Mouse (Mus musculus) hindbrain, embryonic 10.5 days (tissue): ENCODE measurements at regions not wholly inside any gene's neighbourhood (a gene's known extent, or its start where the extent isn't known, plus 50 kb on each side); places are given as distances from the start of the nearest gene placed in this dataset.

ENCODE experiments used
- DNase-seq: peaks from one replicate; pipeline ENCODE4 v3.0.0-alpha.2; 2017; ENCODE audit warnings: low spot score
- H3K27ac ChIP-seq: fragments of 300-500 bp; sonication (generic); 2 replicates; pipeline ENCODE4 v1.5.1; 2016; ENCODE audit warnings: mild to moderate bottlenecking, moderate library complexity
- H3K27me3 ChIP-seq: fragments of 300-500 bp; sonication (generic); 2 replicates; pipeline ENCODE4 v1.6.1; 2016; ENCODE audit warnings: mild to moderate bottlenecking; ENCODE audit not compliant: poor library complexity, insufficient read depth, severe bottlenecking
- H3K36me3 ChIP-seq: fragments of 300-500 bp; sonication (generic); 2 replicates; pipeline ENCODE4 v1.6.1; 2016; ENCODE audit warnings: mild to moderate bottlenecking, moderate library complexity
- H3K4me1 ChIP-seq: fragments of 300-500 bp; sonication (generic); replicated peaks from 2 replicates; pipeline ENCODE4 v1.6.1; 2016; ENCODE audit warnings: mild to moderate bottlenecking
- H3K4me3 ChIP-seq: fragments of 300-500 bp; sonication (generic); 2 replicates; pipeline ENCODE4 v1.5.1; 2016; ENCODE audit warnings: mild to moderate bottlenecking, moderate library complexity
- H3K9me3 ChIP-seq: fragments of 300-500 bp; sonication (generic); 2 replicates; pipeline ENCODE4 v1.6.1; 2016; ENCODE audit warnings: mild to moderate bottlenecking, moderate library complexity
- WGBS: fragments of 180-500 bp; shearing (Covaris S2); methylation state at CpG from one replicate; pipeline ENCODE4 v1.1.7; 2016; 5-methylcytosine and 5-hydroxymethylcytosine counted together

- peaks cover 6% of the 10 kb centered on the region; the same call in 1 of the 2 replicates for H3K4me1 ChIP-seq
- no peak for DNase-seq
- no peaks in the 10 kb centered on the region for H3K9me3 ChIP-seq
- no peaks in the 10 kb centered on the region for H3K27me3 ChIP-seq
- no peak overlapping the region for H3K27ac ChIP-seq
- no peak overlapping the region for H3K4me3 ChIP-seq
- no peaks in the 10 kb centered on the region for H3K36me3 ChIP-seq
- 78% methylated on average over 4 of the region's 4 CpGs for WGBS
Observed at GRCm38 (mm10) chr15:67048621-67049020, 547.9 kb upstream of the Lrrc6 start.

GRCm38 (mm10) chr15:67048148-67048547 is 547.4 kb upstream of the Lrrc6 start:
- Histone ChIP-seq H3K27me3 (no peaks in the 10 kb centered on the region), H3K27ac (no peak overlapping the region), H3K9me3 (no peaks in the 10 kb centered on the region), H3K4me1 (peaks cover 6% of the 10 kb centered on the region; the same call in 1 of the 2 replicates), H3K4me3 (no peak overlapping the region), H3K36me3 (no peaks in the 10 kb centered on the region)
- no peak for DNase-seq
- WGBS, result 92% methylated on average over 5 of the region's 5 CpGs

- no peak for DNase-seq
- Histone ChIP-seq H3K27me3 (no peaks in the 10 kb centered on the region), H3K4me3 (no peak overlapping the region), H3K27ac (no peak overlapping the region), H3K9me3 (no peaks in the 10 kb centered on the region), H3K4me1 (peaks cover 6% of the 10 kb centered on the region; the same call in 1 of the 2 replicates), H3K36me3 (no peaks in the 10 kb centered on the region)
- WGBS, result 81% methylated on average over 12 of the region's 12 CpGs
Observed at GRCm38 (mm10) chr15:67045920-67046804, 545.5 kb upstream of the Lrrc6 start.

- peaks cover 7% of the 10 kb centered on the region for H3K4me1 ChIP-seq
- H3K9me3 ChIP-seq, result no peaks in the 10 kb centered on the region
- DNase-seq, result no peak
- H3K27me3 ChIP-seq, result no peaks in the 10 kb centered on the region
- no peak overlapping the region for H3K4me3 ChIP-seq
- WGBS, result 54% methylated on average over 3 of the region's 3 CpGs
- H3K36me3 ChIP-seq, result no peaks in the 10 kb centered on the region
- no peak overlapping the region for H3K27ac ChIP-seq
Observed at GRCm38 (mm10) chr15:67045329-67045728, 544.6 kb upstream of the Lrrc6 start.

- WGBS, result 86% methylated on average over 4 of the region's 4 CpGs
- no peak for DNase-seq
- no peak overlapping the region for H3K4me3 ChIP-seq
- H3K9me3 ChIP-seq, result no peaks in the 10 kb centered on the region
- H3K4me1 ChIP-seq, result peaks cover 12% of the 10 kb centered on the region
- no peaks in the 10 kb centered on the region for H3K36me3 ChIP-seq
- no peaks in the 10 kb centered on the region for H3K27me3 ChIP-seq
- no peak overlapping the region for H3K27ac ChIP-seq
Observed at GRCm38 (mm10) chr15:67044806-67045205, 544.1 kb upstream of the Lrrc6 start.

- 86% methylated on average over 2 of the region's 2 CpGs for WGBS
- H3K9me3 ChIP-seq, result no peaks in the 10 kb centered on the region
Observed at GRCm38 (mm10) chr15:67042131-67042530, 541.4 kb upstream of the Lrrc6 start.

GRCm38 (mm10) chr15:67040229-67040628 is 539.5 kb upstream of the Lrrc6 start:
- Histone ChIP-seq H3K4me1 (peaks cover 18% of the 10 kb centered on the region), H3K36me3 (no peaks in the 10 kb centered on the region), H3K27ac (no peak overlapping the region; the same call in 1 of the 2 replicates), H3K27me3 (0 out of 2 replicates have a peak, but pooled peaks cover 2% of the 10 kb centered on the region), H3K4me3 (no peak overlapping the region), H3K9me3 (no peaks in the 10 kb centered on the region)
- DNase-seq, result no peak
- WGBS, result 51% methylated on average over 12 of the region's 12 CpGs

More at GRCm38 (mm10) chr15:67042131-67042530, 541.4 kb upstream of the Lrrc6 start:
- Histone ChIP-seq H3K4me1 (peaks cover 23% of the 10 kb centered on the region), H3K27me3 (0 out of 2 replicates have a peak, but pooled peaks cover 2% of the 10 kb centered on the region), H3K27ac (no peak overlapping the region), H3K36me3 (no peaks in the 10 kb centered on the region), H3K4me3 (no peak overlapping the region)
- no peak for DNase-seq

GRCm38 (mm10) chr15:67039421-67039907 is 538.8 kb upstream of the Lrrc6 start:
- WGBS, result 8% methylated on average over 16 of the region's 16 CpGs
- Histone ChIP-seq H3K4me3 (peak overlapping the region; percentile 54), H3K27me3 (0 out of 2 replicates have a peak, but pooled peaks cover 2% of the 10 kb centered on the region), H3K4me1 (peaks cover 18% of the 10 kb centered on the region), H3K9me3 (no peaks in the 10 kb centered on the region), H3K36me3 (no peaks in the 10 kb centered on the region), H3K27ac (peak overlapping the region; percentile 83)
- peak; percentile 71 for DNase-seq

- no peak overlapping the region for H3K4me3 ChIP-seq
- no peak overlapping the region for H3K27ac ChIP-seq
- DNase-seq, result no peak
- H3K27me3 ChIP-seq, result 0 out of 2 replicates have a peak, but pooled peaks cover 2% of the 10 kb centered on the region
- H3K9me3 ChIP-seq, result no peaks in the 10 kb centered on the region
- WGBS, result 85% methylated on average over 4 of the region's 4 CpGs
- no peaks in the 10 kb centered on the region for H3K36me3 ChIP-seq
- H3K4me1 ChIP-seq, result peaks cover 18% of the 10 kb centered on the region
Observed at GRCm38 (mm10) chr15:67037647-67038046, 536.9 kb upstream of the Lrrc6 start.

GRCm38 (mm10) chr15:67036341-67036740 is 535.6 kb upstream of the Lrrc6 start:
- WGBS, result 74% methylated on average over 2 of the region's 2 CpGs
- H3K4me3 ChIP-seq, result no peak overlapping the region
- peaks cover 18% of the 10 kb centered on the region for H3K4me1 ChIP-seq
- H3K27me3 ChIP-seq, result 0 out of 2 replicates have a peak, but pooled peaks cover 2% of the 10 kb centered on the region
- H3K27ac ChIP-seq, result no peak overlapping the region
- no peaks in the 10 kb centered on the region for H3K36me3 ChIP-seq
- no peaks in the 10 kb centered on the region for H3K9me3 ChIP-seq
- DNase-seq, result no peak

GRCm38 (mm10) chr15:67033936-67034335 is 533.2 kb upstream of the Lrrc6 start:
- no peak overlapping the region for H3K27ac ChIP-seq
- H3K36me3 ChIP-seq, result no peaks in the 10 kb centered on the region
- no peaks in the 10 kb centered on the region for H3K9me3 ChIP-seq
- H3K27me3 ChIP-seq, result 0 out of 2 replicates have a peak, but pooled peaks cover 2% of the 10 kb centered on the region
- no peak for DNase-seq
- WGBS, result 82% methylated on average over 2 of the region's 2 CpGs
- peaks cover 2% of the 10 kb centered on the region for H3K4me1 ChIP-seq
- no peak overlapping the region for H3K4me3 ChIP-seq

- Histone ChIP-seq H3K9me3 (no peaks in the 10 kb centered on the region), H3K36me3 (no peaks in the 10 kb centered on the region), H3K4me3 (no peak overlapping the region), H3K4me1 (no peaks in the 10 kb centered on the region), H3K27ac (no peak overlapping the region), H3K27me3 (no peaks in the 10 kb centered on the region)
- no peak for DNase-seq
- 89% methylated on average over 11 of the region's 11 CpGs for WGBS
Observed at GRCm38 (mm10) chr15:67031866-67032526, 531.3 kb upstream of the Lrrc6 start.

- no peaks in the 10 kb centered on the region for H3K36me3 ChIP-seq
- WGBS, result 82% methylated on average over 1 of the region's 1 CpGs
Observed at GRCm38 (mm10) chr15:67030975-67031374, 530.3 kb upstream of the Lrrc6 start.

More at GRCm38 (mm10) chr15:67030975-67031374, 530.3 kb upstream of the Lrrc6 start:
- no peak overlapping the region for H3K4me3 ChIP-seq
- DNase-seq, result no peak
- H3K9me3 ChIP-seq, result no peaks in the 10 kb centered on the region
- H3K4me1 ChIP-seq, result no peaks in the 10 kb centered on the region
- H3K27me3 ChIP-seq, result no peaks in the 10 kb centered on the region
- no peak overlapping the region for H3K27ac ChIP-seq
